Mouse (Mus musculus): ENCODE results near the gene Riok2. TPM values are rescaled to one million over a fixed set of nuclear protein-coding genes. Genes with fewer than 3 reads are reported as not detected.
"Not testable (repeated sequence)": the region's sequence is repeated elsewhere in the genome, so short reads cannot be mapped to it uniquely, and the experiment has no call there.

Gene Riok2
- 4.6 and 5.7 TPM in 2 replicates for polyA plus RNA-seq (2012; rRNA removed)

DNA sequence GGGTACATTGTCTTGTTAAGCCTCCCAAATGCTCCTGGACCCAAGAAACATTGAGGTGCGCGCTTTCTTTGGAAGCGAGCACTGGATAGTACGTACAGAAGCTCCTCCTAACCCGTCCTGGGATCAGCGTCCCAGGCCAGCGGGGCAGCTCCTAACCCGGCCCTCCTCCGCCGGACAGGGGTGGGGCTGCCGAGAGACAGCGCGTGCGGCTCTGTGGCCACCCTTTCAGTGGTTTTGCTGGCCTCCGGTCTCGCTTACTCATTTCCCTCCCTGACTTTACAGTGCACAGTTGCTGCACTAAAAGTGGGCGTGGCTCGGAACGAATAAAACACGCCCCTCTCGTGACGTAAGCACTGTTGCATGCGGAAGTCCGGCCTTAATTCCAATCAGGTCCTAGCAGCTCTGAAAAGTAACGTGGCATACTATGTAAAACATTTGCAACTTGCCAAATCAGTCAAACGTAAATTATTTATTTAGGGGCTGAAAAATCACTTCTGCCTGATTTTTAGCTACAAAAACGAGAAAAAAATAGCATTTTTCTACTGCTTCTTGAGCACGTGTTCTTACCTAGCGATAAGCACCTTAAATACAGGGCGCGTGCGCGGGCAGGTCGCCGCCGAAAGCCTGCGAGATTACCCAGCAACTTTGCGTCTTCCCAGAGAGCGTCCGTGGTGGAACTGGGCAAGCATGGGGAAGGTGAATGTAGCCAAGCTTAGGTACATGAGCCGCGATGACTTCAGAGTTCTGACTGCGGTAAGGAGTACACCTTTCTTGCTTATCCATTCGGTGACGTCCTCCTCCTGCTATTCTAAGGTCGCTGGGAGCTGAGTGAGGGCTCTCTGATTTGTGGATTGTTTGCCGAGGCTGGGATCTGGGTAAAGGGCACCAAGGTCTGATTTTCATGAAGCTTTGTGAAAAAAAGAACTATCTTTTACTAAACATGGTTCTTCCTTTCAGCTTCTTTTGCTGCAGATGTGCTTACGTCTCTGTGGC lies at the start of gene Riok2:
TSS of gene Riok2 (plus strand) at position 392 of the 993 bp plus-strand sequence.
- peak within 1 kb of the TSS; percentile 81 for H3K27ac ChIP-seq (ENCODE audit: control insufficient read depth, insufficient read depth, low read depth, low read length)
- TF ChIP-seq CTCF (IDR thresholded peaks at IDR 0.05; ENCODE audit: control insufficient read depth, insufficient read depth, insufficient replicate concordance, low read depth, low read length) (no peak), POLR2A (IDR thresholded peaks at IDR 0.05; ENCODE audit: control insufficient read depth, low read depth, low read length) (peak; percentile 76)
- H3K4me1 ChIP-seq (ENCODE audit: control insufficient read depth, insufficient read depth, low read length): peaks cover 2% of the 10 kb centered on the region; the same call in 1 of the 2 replicates
- peak within 1 kb of the TSS; percentile 96 for H3K4me3 ChIP-seq (ENCODE audit: control insufficient read depth, low read depth, low read length)
- no peaks in the 10 kb centered on the region for H3K36me3 ChIP-seq (ENCODE audit: control insufficient read depth, insufficient read depth, low read length)
- no peaks in the 10 kb centered on the region for H3K27me3 ChIP-seq (ENCODE audit: control insufficient read depth, insufficient read depth, low read length)

DNA sequence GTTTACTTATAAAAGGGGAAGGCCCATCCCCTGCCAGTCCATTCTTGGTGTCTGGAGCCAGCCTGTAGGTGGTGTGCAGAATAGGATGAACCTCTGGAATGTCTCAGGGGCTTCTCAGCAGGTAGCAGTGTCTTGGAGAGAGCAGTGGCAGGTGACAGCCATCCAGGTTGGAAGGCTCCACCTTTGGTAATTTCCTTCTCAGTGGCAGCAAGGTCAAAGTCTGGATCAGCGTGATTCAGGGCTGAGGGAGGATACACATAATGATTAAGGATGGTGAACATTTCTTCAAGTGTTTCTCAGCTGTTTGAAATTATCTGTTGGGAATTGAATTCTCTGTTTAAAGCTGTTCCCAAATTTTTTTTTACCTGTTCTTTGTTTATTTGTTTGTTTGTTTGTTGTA lies 48.1 kb upstream of the Riok2 start:
- H3K27ac ChIP-seq (ENCODE audit: control insufficient read depth, insufficient read depth, low read depth, low read length); H3K36me3 ChIP-seq (ENCODE audit: control insufficient read depth, insufficient read depth, low read length); H3K27me3 ChIP-seq (ENCODE audit: control insufficient read depth, insufficient read depth, low read length); H3K4me3 ChIP-seq (ENCODE audit: control insufficient read depth, low read depth, low read length); H3K4me1 ChIP-seq (ENCODE audit: control insufficient read depth, insufficient read depth, low read length): not testable (repeated sequence)

- Histone ChIP-seq H3K4me3 (ENCODE audit: control insufficient read depth, low read depth, low read length) (no peak overlapping the region), H3K4me1 (ENCODE audit: control insufficient read depth, insufficient read depth, low read length) (no peaks in the 10 kb centered on the region), H3K36me3 (ENCODE audit: control insufficient read depth, insufficient read depth, low read length) (no peaks in the 10 kb centered on the region), H3K27ac (ENCODE audit: control insufficient read depth, insufficient read depth, low read depth, low read length) (no peak overlapping the region), H3K27me3 (ENCODE audit: control insufficient read depth, insufficient read depth, low read length) (no peaks in the 10 kb centered on the region)
- TF ChIP-seq CTCF (IDR thresholded peaks at IDR 0.05; ENCODE audit: control insufficient read depth, insufficient read depth, insufficient replicate concordance, low read depth, low read length) (no peak), POLR2A (IDR thresholded peaks at IDR 0.05; ENCODE audit: control insufficient read depth, low read depth, low read length) (no peak)
Observed at GRCm38 (mm10) chr17:17326636-17327035, 47.5 kb upstream of the Riok2 start.

GRCm38 (mm10) chr17:17345374-17346183 lies 28.5 kb upstream of the Riok2 start:
- not testable (repeated sequence) for H3K4me1 ChIP-seq (ENCODE audit: control insufficient read depth, insufficient read depth, low read length); H3K4me3 ChIP-seq (ENCODE audit: control insufficient read depth, low read depth, low read length); H3K36me3 ChIP-seq (ENCODE audit: control insufficient read depth, insufficient read depth, low read length); H3K27ac ChIP-seq (ENCODE audit: control insufficient read depth, insufficient read depth, low read depth, low read length); H3K27me3 ChIP-seq (ENCODE audit: control insufficient read depth, insufficient read depth, low read length)

DNA sequence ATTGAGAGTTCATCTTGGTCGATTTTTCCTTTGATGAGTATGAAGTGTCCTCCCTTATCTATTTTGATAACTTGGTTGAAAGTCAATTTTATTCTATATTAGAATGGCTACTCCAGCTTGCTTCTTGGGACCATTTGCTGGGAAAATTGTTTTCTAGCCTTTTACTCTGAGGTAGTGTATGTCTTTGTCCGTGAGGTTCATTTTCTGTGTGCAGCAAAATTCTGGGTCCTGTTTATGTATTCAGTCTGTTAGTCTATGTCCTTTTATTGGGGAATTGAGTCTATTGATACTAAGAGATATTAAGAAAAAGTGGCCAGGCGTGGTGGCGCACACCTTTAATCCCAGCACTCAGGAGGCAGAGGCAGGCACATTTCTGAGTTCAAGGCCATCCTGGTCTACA lies 27.8 kb upstream of the Riok2 start:
- H3K27ac ChIP-seq (ENCODE audit: control insufficient read depth, insufficient read depth, low read depth, low read length); H3K36me3 ChIP-seq (ENCODE audit: control insufficient read depth, insufficient read depth, low read length); H3K27me3 ChIP-seq (ENCODE audit: control insufficient read depth, insufficient read depth, low read length); H3K4me3 ChIP-seq (ENCODE audit: control insufficient read depth, low read depth, low read length); H3K4me1 ChIP-seq (ENCODE audit: control insufficient read depth, insufficient read depth, low read length): not testable (repeated sequence)

DNA sequence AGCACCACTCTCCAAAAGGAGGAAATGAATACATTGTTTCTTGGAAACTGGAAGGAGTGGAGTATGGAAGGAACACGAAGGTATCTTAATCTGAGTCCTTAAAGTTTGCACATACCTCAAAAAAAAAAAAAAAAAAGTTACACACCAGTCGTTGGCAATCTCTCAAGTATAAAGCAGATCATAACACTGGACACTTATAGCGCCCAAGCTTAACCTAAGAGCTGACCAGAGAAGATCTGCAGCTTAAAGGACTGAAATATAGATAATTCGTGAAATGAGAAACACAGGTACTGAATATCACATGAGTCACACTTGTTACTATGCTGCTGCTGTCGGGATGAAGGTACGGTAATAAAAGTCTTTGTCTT lies 575 bp upstream of the Riok2 start:
- H3K27me3 ChIP-seq (ENCODE audit: control insufficient read depth, insufficient read depth, low read length): no peaks in the 10 kb centered on the region
- TF ChIP-seq CTCF (IDR thresholded peaks at IDR 0.05; ENCODE audit: control insufficient read depth, insufficient read depth, insufficient replicate concordance, low read depth, low read length): no peak
- TF ChIP-seq POLR2A (IDR thresholded peaks at IDR 0.05; ENCODE audit: control insufficient read depth, low read depth, low read length): no peak
- peak overlapping the region; percentile 78 for H3K27ac ChIP-seq (ENCODE audit: control insufficient read depth, insufficient read depth, low read depth, low read length)
- peaks cover 2% of the 10 kb centered on the region; the same call in 1 of the 2 replicates for H3K4me1 ChIP-seq (ENCODE audit: control insufficient read depth, insufficient read depth, low read length)
- peak overlapping the region; percentile 96 for H3K4me3 ChIP-seq (ENCODE audit: control insufficient read depth, low read depth, low read length)
- H3K36me3 ChIP-seq (ENCODE audit: control insufficient read depth, insufficient read depth, low read length): no peaks in the 10 kb centered on the region

- TF ChIP-seq POLR2A (IDR thresholded peaks at IDR 0.05; ENCODE audit: control insufficient read depth, low read depth, low read length) (no peak), CTCF (IDR thresholded peaks at IDR 0.05; ENCODE audit: control insufficient read depth, insufficient read depth, insufficient replicate concordance, low read depth, low read length) (no peak)
- H3K27ac ChIP-seq (ENCODE audit: control insufficient read depth, insufficient read depth, low read depth, low read length): no peak overlapping the region
- H3K27me3 ChIP-seq (ENCODE audit: control insufficient read depth, insufficient read depth, low read length): no peaks in the 10 kb centered on the region
- no peak overlapping the region for H3K4me3 ChIP-seq (ENCODE audit: control insufficient read depth, low read depth, low read length)
- H3K4me1 ChIP-seq (ENCODE audit: control insufficient read depth, insufficient read depth, low read length): peaks cover 2% of the 10 kb centered on the region; the same call in 1 of the 2 replicates
- no peaks in the 10 kb centered on the region for H3K36me3 ChIP-seq (ENCODE audit: control insufficient read depth, insufficient read depth, low read length)
Observed at GRCm38 (mm10) chr17:17375581-17375980, 1.5 kb downstream of the Riok2 start.

Measured in testis, adult 2 months (tissue).